Mouse (Mus musculus): Measurements from ENCODE around the gene Wdr91. TPM values are rescaled to one million over a fixed set of nuclear protein-coding genes. Genes with fewer than 3 reads are reported as not detected.

Wdr91 gene
- polyA plus RNA-seq, 1 experiment from 2014 or later, result 11.9 TPM

DNA sequence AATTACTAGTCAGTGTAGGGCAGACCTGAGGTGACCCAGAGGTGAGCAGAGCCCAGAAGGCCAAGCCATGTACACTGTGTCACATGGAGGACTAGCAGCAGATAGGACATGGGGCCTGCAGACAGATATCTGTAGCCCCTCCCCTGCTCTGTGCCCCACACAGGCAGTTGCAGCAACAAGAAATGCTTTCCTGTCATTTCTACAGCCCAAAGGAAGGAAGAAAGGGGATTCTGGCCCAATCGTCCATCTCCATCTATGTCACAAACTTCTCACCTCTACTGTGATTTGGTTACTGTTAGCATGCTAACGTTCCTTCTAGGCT lies 33.9 kb downstream of the Wdr91 start:
- Histone ChIP-seq H3K4me1 (peaks cover 51% of the 10 kb centered on the region), H3K9me3 (no peaks in the 10 kb centered on the region), H3K27ac (peak overlapping the region; percentile 98; the same call in 1 of the 2 replicates), H3K9ac (peak overlapping the region; percentile 92), H3K36me3 (peaks cover 28% of the 10 kb centered on the region), H3K4me2 (peak overlapping the region; percentile 74), H3K27me3 (no peaks in the 10 kb centered on the region), H3K4me3 (peak overlapping the region; percentile 70)
- 34% methylated on average over 2 of the region's 2 CpGs for WGBS
- ATAC-seq (ENCODE audit: insufficient number of reproducible peaks, insufficient read depth, low FRiP score, low TSS enrichment, low read depth), result no peak

GRCm38 (mm10) chr6:34875966-34876834 lies 34.5 kb downstream of the Wdr91 start:
- 57% methylated on average over 12 of the region's 12 CpGs for WGBS
- H3K4me2 ChIP-seq, result peak overlapping the region; percentile 74
- peak overlapping the region; percentile 70; the same call in 1 of the 2 replicates for H3K4me3 ChIP-seq

DNA sequence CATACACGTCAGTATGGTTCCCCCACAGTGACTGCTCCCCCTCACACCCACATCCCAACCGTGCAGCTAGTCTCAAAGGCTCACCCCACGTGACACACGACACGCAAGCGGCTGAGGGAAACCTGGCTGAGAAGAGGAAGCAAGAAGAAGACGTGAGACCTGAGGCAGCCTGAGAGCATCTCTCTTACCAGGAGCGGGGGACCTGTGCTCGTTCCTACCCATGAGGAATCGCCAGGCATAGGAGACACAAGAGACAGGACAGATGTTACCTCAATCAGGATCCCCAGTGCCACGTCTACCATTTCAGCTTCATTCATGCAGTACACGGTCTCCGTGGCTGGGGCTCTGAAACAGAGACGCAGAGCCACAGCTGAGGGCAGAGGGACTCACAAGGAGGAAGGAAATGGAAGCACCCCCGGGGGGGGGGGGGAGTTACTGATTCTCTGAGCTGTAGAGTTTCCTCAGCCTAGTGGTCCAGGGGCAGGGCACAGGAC lies 35.4 kb downstream of the Wdr91 start:
- 78% methylated on average over 15 of the region's 15 CpGs for WGBS
- H3K36me3 ChIP-seq, result peaks cover 17% of the 10 kb centered on the region
- H3K27ac ChIP-seq, result peak overlapping the region; percentile 69; the same call in 1 of the 2 replicates
- no peak for ATAC-seq (ENCODE audit: insufficient number of reproducible peaks, insufficient read depth, low FRiP score, low TSS enrichment, low read depth)
- no peaks in the 10 kb centered on the region for H3K27me3 ChIP-seq
- no peak overlapping the region for H3K4me2 ChIP-seq
- 0 out of 2 replicates have a peak overlapping the region, but pooled peaks have one; percentile 52 for H3K9ac ChIP-seq
- H3K4me3 ChIP-seq, result no peak overlapping the region
- peaks cover 62% of the 10 kb centered on the region for H3K4me1 ChIP-seq
- no peaks in the 10 kb centered on the region for H3K9me3 ChIP-seq

More at GRCm38 (mm10) chr6:34875966-34876834, 34.5 kb downstream of the Wdr91 start:
- Histone ChIP-seq H3K9me3 (no peaks in the 10 kb centered on the region), H3K4me1 (peaks cover 53% of the 10 kb centered on the region), H3K9ac (peak overlapping the region; percentile 92; the same call in 1 of the 2 replicates), H3K27ac (peak overlapping the region; percentile 98; the same call in 1 of the 2 replicates), H3K27me3 (no peaks in the 10 kb centered on the region), H3K36me3 (peaks cover 26% of the 10 kb centered on the region)
- ATAC-seq (ENCODE audit: insufficient number of reproducible peaks, insufficient read depth, low FRiP score, low TSS enrichment, low read depth), result no peak

DNA sequence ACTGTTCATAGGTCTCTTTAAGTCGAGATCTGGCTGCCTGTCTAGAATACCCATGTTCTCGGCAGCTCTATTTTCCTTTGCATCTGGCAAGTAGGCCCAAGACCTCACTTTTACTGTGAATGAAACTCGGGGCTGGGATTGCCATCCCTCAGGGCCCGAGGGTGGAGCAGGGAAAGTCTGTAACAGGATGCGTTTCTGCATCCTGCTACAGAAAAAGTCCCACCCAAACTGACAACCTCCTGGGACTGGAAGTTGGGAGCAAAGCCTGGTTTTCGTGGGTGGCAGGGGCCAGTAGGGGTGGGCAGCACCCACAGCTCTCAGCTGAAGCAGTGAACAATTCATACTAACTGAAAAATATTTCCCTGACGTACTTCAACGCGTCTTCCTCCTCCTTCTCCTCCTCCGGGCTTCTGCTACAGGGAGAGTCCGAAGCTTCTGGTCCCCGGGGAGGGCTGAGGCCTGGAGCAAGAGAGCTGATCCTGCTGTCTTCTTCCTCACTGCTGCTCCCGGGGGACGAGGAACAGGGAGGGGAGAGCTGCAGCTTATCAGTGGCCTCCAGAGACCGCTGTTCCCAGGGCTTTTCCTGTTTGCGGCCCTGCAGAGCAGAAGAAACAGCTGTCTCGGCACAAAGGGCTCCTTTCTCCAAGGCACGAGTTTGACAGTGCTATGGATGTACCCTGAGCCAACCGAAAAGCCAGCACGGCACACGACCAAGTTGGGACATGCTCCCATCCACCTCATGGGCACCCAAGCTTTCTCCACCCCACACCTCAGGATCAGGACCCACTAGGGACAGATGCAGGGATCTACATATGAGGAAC lies 36.4 kb downstream of the Wdr91 start:
- Histone ChIP-seq H3K27ac (peak overlapping the region; percentile 69), H3K9ac (peak overlapping the region; percentile 52), H3K9me3 (no peaks in the 10 kb centered on the region), H3K4me2 (no peak overlapping the region), H3K4me3 (no peak overlapping the region), H3K36me3 (peaks cover 12% of the 10 kb centered on the region), H3K27me3 (no peaks in the 10 kb centered on the region), H3K4me1 (peaks cover 69% of the 10 kb centered on the region)
- 45% methylated on average over 21 of the region's 21 CpGs for WGBS
- no peak for ATAC-seq (ENCODE audit: insufficient number of reproducible peaks, insufficient read depth, low FRiP score, low TSS enrichment, low read depth)

DNA sequence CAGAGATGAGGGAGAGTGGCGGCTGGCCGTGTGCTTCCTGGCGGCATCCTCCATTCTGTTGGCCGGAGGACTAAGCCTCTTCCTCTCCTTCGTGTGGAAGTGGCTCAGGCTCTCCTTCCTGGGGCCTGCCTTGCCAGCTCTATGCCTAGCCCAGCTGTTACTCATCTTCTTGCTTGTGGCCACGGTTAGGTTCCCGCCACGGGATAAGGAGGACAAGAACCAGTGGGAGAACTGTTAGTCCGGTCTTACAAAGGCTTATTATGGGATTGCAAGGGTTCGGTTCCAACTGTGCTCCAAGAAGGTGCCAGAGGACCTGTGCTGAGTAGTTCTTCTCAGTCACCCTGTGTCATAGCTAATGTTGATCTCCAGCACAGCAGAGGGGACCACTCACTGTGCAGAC lies 37.8 kb downstream of the Wdr91 start:
- H3K4me3 ChIP-seq, result no peak overlapping the region
- no peak overlapping the region for H3K4me2 ChIP-seq
- H3K36me3 ChIP-seq, result peaks cover 12% of the 10 kb centered on the region
- H3K27me3 ChIP-seq, result no peaks in the 10 kb centered on the region
- H3K9ac ChIP-seq, result no peak overlapping the region
- H3K9me3 ChIP-seq, result no peaks in the 10 kb centered on the region
- H3K27ac ChIP-seq, result no peak overlapping the region
- 84% methylated on average over 10 of the region's 10 CpGs for WGBS
- H3K4me1 ChIP-seq, result peaks cover 59% of the 10 kb centered on the region
- no peak for ATAC-seq (ENCODE audit: insufficient number of reproducible peaks, insufficient read depth, low FRiP score, low TSS enrichment, low read depth)

- no peak for ATAC-seq (ENCODE audit: insufficient number of reproducible peaks, insufficient read depth, low FRiP score, low TSS enrichment, low read depth)
- Histone ChIP-seq H3K4me3 (no peak overlapping the region), H3K9ac (no peak overlapping the region), H3K4me2 (no peak overlapping the region), H3K27ac (peak overlapping the region; percentile 52), H3K27me3 (no peaks in the 10 kb centered on the region), H3K9me3 (no peaks in the 10 kb centered on the region), H3K4me1 (peaks cover 59% of the 10 kb centered on the region), H3K36me3 (peaks cover 12% of the 10 kb centered on the region)
- WGBS, result 88% methylated on average over 7 of the region's 7 CpGs
These were observed 38.7 kb downstream of the Wdr91 start for GRCm38 (mm10) chr6:34871929-34872328.

DNA sequence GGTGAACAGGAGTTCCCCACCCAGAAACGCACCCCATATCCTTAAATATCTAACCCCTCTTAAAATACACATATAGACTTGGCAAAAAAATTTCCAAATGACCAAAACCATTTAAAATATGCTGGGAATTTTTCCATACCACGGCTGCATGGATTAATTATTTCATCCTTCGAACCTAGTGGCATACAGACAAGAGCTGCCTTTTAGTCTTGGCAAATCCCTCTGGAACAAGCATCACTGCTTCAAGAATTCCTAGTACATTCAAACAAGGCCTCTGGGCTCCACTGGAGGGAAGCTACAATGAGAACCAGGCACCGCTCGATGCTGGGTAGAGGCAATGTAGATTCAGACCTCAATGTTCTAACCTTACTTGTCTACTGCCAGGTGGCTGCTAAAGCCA lies 40.0 kb downstream of the Wdr91 start:
- no peaks in the 10 kb centered on the region for H3K9me3 ChIP-seq
- peaks cover 7% of the 10 kb centered on the region for H3K36me3 ChIP-seq
- ATAC-seq (ENCODE audit: insufficient number of reproducible peaks, insufficient read depth, low FRiP score, low TSS enrichment, low read depth), result no peak
- peak overlapping the region; percentile 90 for H3K27ac ChIP-seq
- no peak overlapping the region for H3K4me3 ChIP-seq
- peaks cover 57% of the 10 kb centered on the region for H3K4me1 ChIP-seq
- no peak overlapping the region for H3K9ac ChIP-seq
- H3K4me2 ChIP-seq, result no peak overlapping the region
- no peaks in the 10 kb centered on the region for H3K27me3 ChIP-seq
- 31% methylated on average over 5 of the region's 5 CpGs for WGBS

- 52% methylated on average over 5 of the region's 5 CpGs for WGBS
- ATAC-seq (ENCODE audit: insufficient number of reproducible peaks, insufficient read depth, low FRiP score, low TSS enrichment, low read depth), result no peak
- peak overlapping the region; percentile 90 for H3K27ac ChIP-seq
These were observed 40.5 kb downstream of the Wdr91 start for GRCm38 (mm10) chr6:34870136-34870535.

DNA sequence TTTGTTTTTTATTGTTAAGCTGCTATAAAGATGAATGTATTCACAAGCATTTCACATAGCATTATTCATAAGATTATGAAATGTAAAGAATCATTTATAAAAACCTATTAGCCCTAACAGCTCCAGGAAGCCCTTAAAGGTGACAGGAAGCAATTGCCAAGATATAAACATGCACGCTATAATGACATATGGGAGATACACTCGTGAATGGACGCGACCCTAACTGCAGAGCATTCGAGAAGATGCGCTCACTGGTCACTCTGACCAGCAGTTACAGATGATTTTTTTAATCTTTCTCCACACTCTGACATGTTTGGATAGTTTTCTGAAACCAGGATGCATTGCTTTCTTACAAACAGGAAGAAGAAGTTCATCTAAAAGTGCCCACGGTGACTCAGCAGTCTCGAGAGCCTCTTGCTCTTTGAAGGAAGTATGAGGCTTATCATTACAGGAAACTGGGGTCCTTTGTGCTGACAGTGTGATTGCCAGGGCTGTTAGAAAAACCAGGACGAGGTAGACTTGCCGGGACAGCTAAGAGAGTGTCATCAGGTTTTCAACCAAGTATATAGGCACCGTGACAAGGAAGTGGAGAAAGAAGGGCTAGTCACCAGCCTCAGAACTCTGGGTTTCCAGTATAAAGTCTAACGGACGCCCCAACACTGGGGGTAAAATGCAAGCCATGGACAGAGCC lies 41.3 kb downstream of the Wdr91 start:
- no peak for ATAC-seq (ENCODE audit: insufficient number of reproducible peaks, insufficient read depth, low FRiP score, low TSS enrichment, low read depth)
- Histone ChIP-seq H3K4me1 (peaks cover 54% of the 10 kb centered on the region), H3K9me3 (no peaks in the 10 kb centered on the region), H3K9ac (0 out of 2 replicates have a peak overlapping the region, but pooled peaks have one; percentile 27), H3K4me3 (no peak overlapping the region), H3K27me3 (no peaks in the 10 kb centered on the region), H3K36me3 (no peaks in the 10 kb centered on the region), H3K4me2 (no peak overlapping the region), H3K27ac (peak overlapping the region; percentile 90)
- WGBS, result 71% methylated on average over 13 of the region's 13 CpGs

More at GRCm38 (mm10) chr6:34870136-34870535, 40.5 kb downstream of the Wdr91 start:
- no peaks in the 10 kb centered on the region for H3K27me3 ChIP-seq
- H3K4me3 ChIP-seq, result no peak overlapping the region
- H3K4me2 ChIP-seq, result no peak overlapping the region
- peaks cover 62% of the 10 kb centered on the region for H3K4me1 ChIP-seq
- H3K36me3 ChIP-seq, result peaks cover 1% of the 10 kb centered on the region
- 0 out of 2 replicates have a peak overlapping the region, but pooled peaks have one; percentile 27 for H3K9ac ChIP-seq
- H3K9me3 ChIP-seq, result no peaks in the 10 kb centered on the region

GRCm38 (mm10) chr6:34868507-34869217 lies 42.0 kb downstream of the Wdr91 start:
- Histone ChIP-seq H3K27me3 (no peaks in the 10 kb centered on the region), H3K27ac (no peak overlapping the region), H3K4me2 (no peak overlapping the region), H3K9ac (no peak overlapping the region), H3K36me3 (no peaks in the 10 kb centered on the region), H3K9me3 (no peaks in the 10 kb centered on the region), H3K4me3 (no peak overlapping the region), H3K4me1 (peaks cover 47% of the 10 kb centered on the region)
- ATAC-seq (ENCODE audit: insufficient number of reproducible peaks, insufficient read depth, low FRiP score, low TSS enrichment, low read depth), result no peak
- WGBS, result 86% methylated on average over 20 of the region's 20 CpGs

Data from embryonic facial prominence, embryonic 13.5 days (tissue).